Mouse (Mus musculus) ES-Bruce4 (cell line): ENCODE data around the gene Ttll1.

ENCODE experiments used
- CTCF ChIP-seq: IDR thresholded peaks from one replicate; pipeline ENCODE4 v1.8.1; 2011; ENCODE audit warnings: low read depth, low read length
- EP300 ChIP-seq: IDR thresholded peaks from 2 replicates; pipeline ENCODE4 v1.6.1; 2011; ENCODE audit warnings: low read depth, low read length; ENCODE audit not compliant: insufficient read depth
- POLR2A ChIP-seq: IDR thresholded peaks from one replicate; pipeline ENCODE4 v1.8.1; 2011; ENCODE audit warnings: low read length; ENCODE audit not compliant: insufficient read depth

- TF ChIP-seq CTCF = no peak
- no peak for TF ChIP-seq EP300
- no peak for TF ChIP-seq POLR2A
Measured at GRCm38 (mm10) chr15:83445383-83445782, 65.3 kb downstream of the Ttll1 start.
